Mouse (Mus musculus) Muller cell, postnatal 12 days (primary cell): Measurements from ENCODE around the gene Tsc22d2.

Experiments used
- DNase-seq: peaks from one replicate; pipeline ENCODE4 v3.0.0-alpha.2; 2015; ENCODE audit errors: inconsistent ontology term

Tsc22d2 gene

GRCm38 (mm10) chr3:58414234-58414938 is at the start of gene Tsc22d2:
Gene Tsc22d2 (plus strand): TSS chr3:58414715.
- DNase-seq, result peak; percentile 98

GRCm38 (mm10) chr3:58366756-58367155 is 47.8 kb upstream of the Tsc22d2 start:
- DNase-seq, result no peak

- DNase-seq, result peak; percentile 45
These were observed 43.7 kb upstream of the Tsc22d2 start for GRCm38 (mm10) chr3:58370811-58371210.

GRCm38 (mm10) chr3:58372066-58372904 is 42.2 kb upstream of the Tsc22d2 start:
- DNase-seq, result peak; percentile 99

- DNase-seq, result no peak
These were observed 41.7 kb upstream of the Tsc22d2 start for GRCm38 (mm10) chr3:58372905-58373208.

- no peak for DNase-seq
These were observed 40.2 kb upstream of the Tsc22d2 start for GRCm38 (mm10) chr3:58374281-58374680.

GRCm38 (mm10) chr3:58376713-58377112 is 37.8 kb upstream of the Tsc22d2 start:
- no peak for DNase-seq

- peak; percentile 45 for DNase-seq
These were observed 36.9 kb upstream of the Tsc22d2 start for GRCm38 (mm10) chr3:58377589-58378134.

- DNase-seq, result no peak
These were observed 31.8 kb upstream of the Tsc22d2 start for GRCm38 (mm10) chr3:58382676-58383075.

GRCm38 (mm10) chr3:58385060-58385459 is 29.5 kb upstream of the Tsc22d2 start:
- DNase-seq, result no peak

- DNase-seq, result no peak
These were observed 25.8 kb upstream of the Tsc22d2 start for GRCm38 (mm10) chr3:58388731-58389130.

- peak; percentile 67 for DNase-seq
These were observed 16.0 kb upstream of the Tsc22d2 start for GRCm38 (mm10) chr3:58398541-58398940.

GRCm38 (mm10) chr3:58399931-58400330 is 14.6 kb upstream of the Tsc22d2 start:
- DNase-seq, result no peak

GRCm38 (mm10) chr3:58411669-58412068 is 2.8 kb upstream of the Tsc22d2 start:
- no peak for DNase-seq

GRCm38 (mm10) chr3:58413671-58414070 is 844 bp upstream of the Tsc22d2 start:
- no peak for DNase-seq

GRCm38 (mm10) chr3:58414986-58415883 is 720 bp downstream of the Tsc22d2 start:
- DNase-seq, result peak; percentile 90

- peak; percentile 71 for DNase-seq
These were observed 1.6 kb downstream of the Tsc22d2 start for GRCm38 (mm10) chr3:58415884-58416725.

- peak; percentile 64 for DNase-seq
These were observed 2.4 kb downstream of the Tsc22d2 start for GRCm38 (mm10) chr3:58416726-58417437.

GRCm38 (mm10) chr3:58418724-58419705 is 4.5 kb downstream of the Tsc22d2 start:
- DNase-seq, result no peak
